Mouse (Mus musculus): ENCODE data around the gene Ypel1.

DNA sequence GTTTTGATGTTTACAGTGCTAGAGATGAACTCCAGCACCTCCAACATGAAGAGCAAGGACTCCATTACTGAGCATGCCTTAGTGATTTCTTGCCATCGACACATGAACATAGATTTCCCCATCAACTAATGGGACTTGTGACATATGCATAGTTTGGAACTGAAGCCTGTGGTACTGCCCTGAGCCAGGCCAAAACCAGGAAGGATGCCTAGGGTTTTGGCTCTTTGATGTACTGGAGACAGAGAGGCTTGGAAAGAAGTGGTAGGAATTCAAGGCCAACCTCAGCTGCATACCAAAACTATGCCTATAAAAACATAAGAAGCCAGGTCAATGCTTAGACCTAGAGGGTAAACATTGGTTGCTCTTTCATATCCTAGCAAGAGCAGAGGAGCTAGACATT is 19.6 kb upstream of the Ypel1 start:
- TF ChIP-seq POLR2A (IDR thresholded peaks at IDR 0.05; ENCODE audit: low read depth, low read length) (no peak), CTCF (IDR thresholded peaks at IDR 0.05; ENCODE audit: extremely low read depth, insufficient read depth, insufficient read length, insufficient replicate concordance) (no peak)

Data from spleen, adult 2 months (tissue).